Mouse (Mus musculus): Measurements from ENCODE around the gene Trim26.
"Not testable (repeated sequence)": the region's sequence is repeated elsewhere in the genome, so short reads cannot be mapped to it uniquely, and the experiment has no call there.

Gene Trim26

DNA sequence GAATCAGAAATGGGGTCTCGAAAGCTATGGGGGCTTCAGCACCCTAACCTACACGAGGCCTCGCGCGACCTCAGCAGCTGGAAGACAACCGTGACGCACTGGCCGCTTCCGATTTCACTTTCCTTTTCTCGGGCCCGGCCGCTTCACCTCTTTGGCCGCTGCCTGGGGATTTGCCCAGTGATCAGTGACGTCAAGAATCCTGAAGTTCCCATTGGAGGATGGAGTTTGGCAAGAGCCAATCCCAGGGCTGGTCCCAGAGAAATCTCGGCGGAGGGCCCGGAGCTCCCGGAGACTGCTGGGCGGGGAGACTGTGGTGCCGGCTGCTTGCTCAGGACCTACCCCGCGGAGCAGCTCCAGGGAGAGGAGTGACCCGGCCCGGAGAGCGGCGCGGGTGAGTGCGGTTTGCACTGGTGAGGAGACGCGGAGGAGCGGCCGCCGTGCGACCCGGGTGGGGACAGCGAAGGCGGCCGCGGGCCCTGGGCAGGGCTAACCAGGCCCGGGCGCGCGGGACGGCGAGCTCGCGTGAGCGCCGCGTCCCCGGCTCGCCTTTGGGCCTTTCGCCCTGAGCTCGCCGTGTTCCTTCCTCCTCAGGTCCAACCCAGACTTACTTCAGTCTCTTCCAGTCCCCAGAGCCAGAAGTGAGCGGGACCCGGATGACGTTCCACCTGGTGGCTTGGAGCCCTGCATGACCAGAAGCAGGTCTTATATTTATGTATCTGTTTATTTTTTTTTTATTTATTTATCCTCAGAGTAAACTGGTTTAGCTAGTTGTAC, at the start of gene Trim26:
Gene Trim26, plus strand, starts transcription at position 261 of the 774 bp plus-strand sequence.
- DNase-seq (ENCODE audit: extremely low spot score, low read depth, low spot score): peak; percentile 95

DNA sequence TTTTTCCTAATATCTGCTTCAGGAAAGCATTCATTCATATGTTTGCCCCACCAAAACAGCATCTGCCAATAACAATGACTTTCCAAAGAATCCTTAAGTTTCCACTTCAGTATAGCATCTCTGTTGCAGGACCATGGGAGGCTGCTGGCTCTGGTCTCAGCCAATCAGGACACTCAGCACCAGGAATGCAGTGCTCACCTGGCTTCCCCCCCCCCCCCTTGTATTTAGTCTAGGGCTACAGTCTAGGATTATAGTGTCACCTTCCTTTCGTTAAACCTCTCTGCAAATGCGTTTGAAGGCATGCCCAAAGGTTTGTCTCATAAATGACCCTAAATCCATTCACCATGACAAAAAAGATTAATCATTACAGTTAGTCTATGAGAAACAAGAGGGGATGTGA, 48.6 kb upstream of the Trim26 start:
- DNase-seq (ENCODE audit: extremely low spot score, low read depth, low spot score): no peak

DNA sequence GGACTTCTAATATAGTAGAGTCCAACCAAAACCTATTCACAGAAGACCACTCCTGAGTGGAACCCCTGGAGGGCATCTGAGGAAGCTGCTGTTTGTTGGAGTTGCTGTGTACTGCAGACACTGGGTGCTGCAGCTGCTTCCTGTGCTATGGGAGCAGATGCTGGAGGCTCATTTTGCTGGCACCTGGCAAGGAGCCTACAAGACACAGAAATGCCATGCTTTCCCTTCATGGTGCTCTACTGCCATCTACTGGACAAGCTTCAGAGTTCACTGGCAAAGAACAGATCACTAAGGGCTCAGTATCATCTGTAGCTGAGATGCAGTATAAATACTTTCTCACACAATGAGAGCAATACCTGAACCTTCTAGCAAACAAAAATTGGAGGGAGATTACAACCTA, 48.1 kb upstream of the Trim26 start:
- DNase-seq (ENCODE audit: extremely low spot score, low read depth, low spot score): peak; percentile 39

DNA sequence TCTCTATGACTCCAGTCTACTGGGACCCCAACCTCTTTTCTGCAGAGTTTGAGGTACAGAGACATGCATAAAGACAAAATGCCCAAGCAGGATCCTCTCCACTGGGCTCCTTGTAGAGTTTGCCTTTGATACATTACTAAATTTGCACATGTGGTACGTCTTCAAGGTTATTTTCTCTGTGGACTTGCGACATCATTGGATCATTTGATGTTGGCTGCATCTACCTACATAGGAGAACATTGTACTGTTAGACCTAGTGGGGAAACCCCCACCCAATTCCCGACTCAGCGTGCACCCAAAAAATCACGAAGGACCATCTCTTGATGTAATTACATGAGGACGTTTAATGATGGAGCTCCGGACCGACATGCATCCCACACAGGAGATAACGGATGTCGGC, 37.4 kb upstream of the Trim26 start:
- DNase-seq (ENCODE audit: extremely low spot score, low read depth, low spot score): no peak

DNA sequence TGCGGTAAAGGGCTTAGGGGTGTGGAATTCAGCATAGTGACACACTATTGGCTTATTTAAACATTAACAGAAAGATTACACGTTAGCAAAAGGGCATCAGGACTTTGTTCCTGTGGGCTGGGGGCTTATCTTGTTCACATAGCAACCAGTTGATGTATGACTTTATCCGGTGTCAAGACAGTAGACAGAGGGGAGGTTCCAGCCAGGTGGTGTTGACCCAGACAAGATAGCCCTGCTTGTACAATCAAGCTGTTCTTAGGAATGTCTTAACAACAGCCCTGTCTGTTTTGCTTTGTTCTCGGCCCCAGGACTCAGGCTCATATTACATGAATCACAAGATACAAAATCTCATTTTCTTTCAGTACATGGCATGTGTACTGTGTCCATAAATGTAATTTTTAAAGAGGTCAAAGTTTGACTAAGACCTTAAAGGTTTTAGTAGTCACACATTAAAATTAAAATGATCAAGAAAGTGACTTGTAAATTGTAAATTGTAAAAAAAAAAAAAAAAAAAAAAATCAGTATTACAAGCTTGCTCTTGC, 36.9 kb upstream of the Trim26 start:
- DNase-seq (ENCODE audit: extremely low spot score, low read depth, low spot score): not testable (repeated sequence)

DNA sequence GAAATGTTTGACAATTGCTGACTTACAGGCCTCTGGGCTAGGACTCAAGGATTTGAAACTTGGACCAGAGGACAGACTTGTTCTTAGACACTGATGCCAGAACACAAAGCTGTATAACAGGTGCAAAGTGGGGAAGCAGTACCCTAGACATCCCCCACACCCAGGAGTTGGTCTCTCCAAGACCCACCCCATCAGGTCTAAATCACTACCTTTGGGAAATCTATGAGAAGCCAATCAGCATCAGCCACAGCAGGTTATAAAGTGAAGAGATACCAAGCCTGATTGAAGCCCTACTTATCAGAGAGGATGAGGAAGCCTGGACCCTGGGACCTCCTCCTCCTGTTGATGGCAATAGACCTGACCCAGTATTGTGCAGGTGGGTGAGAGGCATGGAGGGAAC, 25.1 kb upstream of the Trim26 start, which contains the start of gene H2-M10.6:
Gene H2-M10.6, plus strand, starts transcription at position 301 of the 400 bp plus-strand sequence.
- DNase-seq (ENCODE audit: extremely low spot score, low read depth, low spot score): no peak

DNA sequence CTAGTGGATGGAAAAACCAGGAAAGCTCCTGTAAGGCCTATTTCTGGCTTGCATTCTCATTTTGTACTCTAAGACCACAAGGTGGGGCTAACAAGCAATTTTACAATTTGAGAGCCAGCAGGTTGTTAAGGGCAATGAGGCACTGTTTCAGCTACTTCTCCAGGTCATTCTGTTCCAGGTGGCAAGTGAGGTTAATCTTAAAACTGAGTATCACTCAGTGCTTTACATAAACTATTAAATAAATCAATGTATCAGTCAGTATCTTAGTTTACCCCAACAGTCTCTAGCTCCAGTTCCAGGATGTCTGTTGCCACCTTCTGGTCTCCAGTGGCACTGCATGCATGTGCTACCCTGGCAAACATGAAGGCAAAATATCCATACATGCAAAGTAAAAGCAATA, 12.9 kb upstream of the Trim26 start:
- no peak for DNase-seq (ENCODE audit: extremely low spot score, low read depth, low spot score)

DNA sequence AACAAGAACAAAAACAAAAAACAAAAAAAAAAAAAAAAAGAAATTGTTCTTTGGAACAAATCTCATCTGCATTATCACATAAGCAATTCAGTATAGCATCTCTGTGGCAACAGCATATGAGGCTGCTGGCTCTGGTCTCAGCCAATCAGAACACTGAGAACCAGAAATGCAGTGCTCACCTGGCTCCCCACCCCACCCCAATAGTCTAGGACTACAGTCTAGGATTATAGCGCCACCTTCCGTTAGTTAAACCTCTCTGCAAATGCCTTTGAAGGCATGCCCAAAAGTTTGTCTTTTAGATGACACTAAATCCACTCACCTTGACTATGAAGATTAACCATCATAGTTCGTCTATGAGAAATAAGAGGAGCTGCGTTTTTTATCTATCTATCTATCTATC, 11.4 kb upstream of the Trim26 start:
- DNase-seq (ENCODE audit: extremely low spot score, low read depth, low spot score): no peak

DNA sequence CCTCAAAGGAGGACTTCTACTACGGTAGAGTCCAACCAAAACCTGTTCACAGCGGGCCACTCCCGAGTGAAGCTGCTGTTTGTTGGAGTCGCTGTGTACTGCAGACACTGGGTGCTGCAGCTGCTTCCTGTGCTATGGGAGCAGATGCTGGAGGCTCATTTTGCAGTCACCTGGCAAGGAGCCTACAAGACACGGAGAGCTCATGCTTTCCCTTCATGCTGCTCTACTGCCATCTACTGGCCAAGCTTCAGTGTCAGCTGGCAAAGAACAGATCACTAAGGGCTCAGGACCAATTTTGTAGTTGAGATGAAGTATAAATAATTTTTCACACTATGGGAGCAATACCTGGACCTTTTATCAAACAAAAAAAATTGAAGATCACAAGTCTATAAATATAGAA, 10.9 kb upstream of the Trim26 start:
- DNase-seq (ENCODE audit: extremely low spot score, low read depth, low spot score): not testable (repeated sequence)

DNA sequence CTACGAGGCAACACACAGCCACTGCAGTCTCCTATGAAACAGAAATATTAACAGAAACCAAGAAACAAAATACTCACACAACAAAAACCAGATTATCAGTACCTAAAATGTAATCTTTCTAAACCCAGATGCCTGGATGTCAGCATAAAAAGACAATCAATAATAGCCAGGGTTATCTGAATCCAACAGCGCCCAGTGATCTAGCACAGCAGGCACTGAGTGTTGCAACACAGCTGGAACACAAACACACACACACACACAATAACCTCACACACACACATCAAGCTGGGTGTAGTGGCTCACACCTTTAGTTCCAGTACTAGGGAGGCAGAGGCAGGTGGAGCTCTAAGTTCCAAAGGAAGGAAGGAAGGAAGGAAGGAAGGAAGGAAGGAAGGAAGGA, 8.4 kb upstream of the Trim26 start:
- no peak for DNase-seq (ENCODE audit: extremely low spot score, low read depth, low spot score)

DNA sequence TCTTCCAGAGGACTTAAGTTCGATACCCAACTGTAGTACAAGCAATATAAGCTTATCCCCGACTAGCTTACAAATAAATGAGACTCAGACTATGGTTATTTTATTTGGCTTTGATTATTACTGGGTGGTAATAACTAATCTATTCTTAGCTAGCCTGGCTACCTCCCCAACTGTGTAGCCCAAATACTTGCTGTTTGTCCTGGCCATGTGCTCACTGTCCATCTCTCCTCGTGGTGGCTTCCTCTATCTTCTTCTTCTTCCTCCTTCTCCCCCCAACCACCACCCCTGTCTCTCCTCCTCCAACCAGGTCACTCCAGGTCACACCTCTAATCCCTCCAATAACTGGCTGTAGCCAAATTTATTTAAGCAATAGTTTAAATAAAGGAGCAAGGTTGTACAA, 6.5 kb upstream of the Trim26 start:
- DNase-seq (ENCODE audit: extremely low spot score, low read depth, low spot score): no peak

DNA sequence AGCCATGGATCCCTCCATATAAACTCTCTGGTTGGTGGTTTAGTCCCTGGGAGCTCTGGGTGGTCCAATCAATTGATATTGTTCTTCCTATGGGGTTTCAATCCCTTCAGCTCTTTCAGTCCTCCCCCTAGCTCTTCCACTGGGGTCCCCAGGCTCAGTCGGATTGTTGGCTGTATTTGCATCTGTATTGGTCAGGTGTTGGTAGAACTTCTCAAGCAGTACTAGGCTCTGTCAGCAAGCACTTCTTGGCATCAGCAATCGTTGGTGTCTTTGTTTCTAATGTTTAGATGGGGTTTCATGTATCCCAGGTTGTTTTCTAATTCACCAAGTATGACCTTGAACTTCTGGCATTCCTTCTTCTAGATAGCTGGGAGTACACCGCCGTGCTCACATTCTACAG, 4.2 kb upstream of the Trim26 start:
- DNase-seq (ENCODE audit: extremely low spot score, low read depth, low spot score): no peak

DNA sequence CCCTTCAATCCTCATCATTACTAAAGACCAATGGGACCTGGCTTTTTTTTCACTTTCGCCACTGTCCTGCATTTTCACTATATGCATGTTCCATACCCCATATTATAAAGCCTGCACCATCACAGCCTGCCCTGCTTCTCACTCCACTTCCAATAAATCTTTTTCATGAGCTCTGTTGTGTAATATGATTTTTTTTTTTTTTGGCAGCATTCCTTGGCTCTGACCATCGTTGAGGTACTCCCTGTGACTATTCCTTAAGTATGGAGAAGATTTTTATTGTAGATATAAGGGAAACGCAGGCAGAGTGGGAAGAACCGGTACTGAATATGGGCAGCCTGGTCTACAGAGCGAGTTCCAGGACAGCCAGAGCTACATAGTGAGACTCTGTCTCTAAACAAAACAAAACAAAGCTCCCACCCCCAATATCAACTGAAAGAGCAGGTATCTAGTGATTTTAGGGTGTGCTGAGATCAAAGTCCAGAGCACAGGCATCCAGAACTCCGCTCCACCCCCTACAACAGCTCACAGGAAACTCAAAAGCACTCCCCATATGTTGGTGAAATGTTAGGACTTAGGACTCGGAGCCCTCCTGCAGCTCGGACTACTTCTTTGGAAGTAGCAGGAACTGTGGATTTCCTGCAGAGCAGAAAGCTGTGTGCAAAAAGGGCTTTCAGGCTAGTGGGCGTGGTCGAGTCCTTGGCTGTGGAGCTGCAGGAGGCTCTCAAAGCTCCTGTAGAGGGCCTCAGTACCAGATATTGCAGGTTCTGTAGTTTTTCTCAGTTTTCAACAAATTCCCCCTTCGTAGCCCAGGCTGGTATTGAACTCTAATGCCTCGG, 1.1 kb upstream of the Trim26 start:
- no peak for DNase-seq (ENCODE audit: extremely low spot score, low read depth, low spot score)

DNA sequence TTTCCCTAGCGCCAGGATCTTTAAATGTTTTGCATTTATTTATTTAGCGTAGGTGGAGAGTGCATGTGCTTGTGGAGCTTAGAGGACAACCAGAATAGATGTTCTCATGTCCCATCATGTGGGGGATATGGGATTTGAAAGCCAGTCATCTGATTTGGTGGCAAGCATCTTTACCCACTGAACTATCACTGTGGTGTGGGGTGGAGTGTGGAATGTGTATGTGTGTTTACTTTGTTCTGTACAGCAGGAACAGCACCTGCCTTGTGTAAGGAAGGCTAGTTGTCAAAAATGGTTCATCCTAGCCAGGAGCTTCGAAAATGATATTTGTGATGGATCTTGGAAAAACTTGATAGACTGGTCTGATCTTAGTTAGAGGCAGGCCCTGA, 514 bp upstream of the Trim26 start:
- no peak for DNase-seq (ENCODE audit: extremely low spot score, low read depth, low spot score)

DNA sequence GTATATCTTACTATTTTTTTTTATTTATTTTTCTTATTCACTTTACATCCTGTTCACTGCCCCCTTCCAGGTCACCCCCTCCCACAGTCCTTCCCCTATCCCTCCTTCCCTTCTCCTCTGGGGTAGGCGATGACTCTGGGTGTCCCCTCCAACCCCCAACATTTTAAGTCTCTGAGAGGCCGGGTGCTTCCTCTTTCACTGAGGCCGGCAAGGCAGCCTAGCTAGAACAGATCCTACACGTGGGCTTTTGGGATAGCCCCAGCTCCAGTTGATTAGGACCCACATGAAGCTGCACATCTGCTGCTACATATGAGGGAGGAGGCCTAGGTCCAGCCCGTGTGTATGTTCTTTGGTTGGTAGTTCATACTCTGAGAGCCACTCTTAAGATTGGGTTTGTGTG, 2.1 kb downstream of the Trim26 start:
- no peak for DNase-seq (ENCODE audit: extremely low spot score, low read depth, low spot score)

DNA sequence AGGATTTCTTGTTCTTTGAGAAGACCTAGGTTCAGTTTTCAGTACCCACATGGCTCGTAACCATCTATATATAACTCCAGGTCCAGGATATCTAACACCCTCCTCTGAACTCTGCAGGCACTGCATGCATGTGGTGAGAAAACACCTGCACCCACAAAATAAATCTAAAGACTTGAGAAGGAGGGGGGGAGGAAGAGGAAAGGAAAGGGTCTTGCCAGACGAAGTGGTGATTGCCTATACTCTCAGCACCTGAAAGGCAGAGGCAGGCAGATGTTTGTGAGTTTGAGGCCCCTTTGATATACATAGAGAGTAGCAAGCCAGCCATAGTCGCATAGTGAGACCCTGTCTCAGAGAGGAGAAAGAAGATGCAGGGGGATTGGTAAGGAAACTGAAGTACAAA, 3.0 kb downstream of the Trim26 start:
- DNase-seq (ENCODE audit: extremely low spot score, low read depth, low spot score): no peak

DNA sequence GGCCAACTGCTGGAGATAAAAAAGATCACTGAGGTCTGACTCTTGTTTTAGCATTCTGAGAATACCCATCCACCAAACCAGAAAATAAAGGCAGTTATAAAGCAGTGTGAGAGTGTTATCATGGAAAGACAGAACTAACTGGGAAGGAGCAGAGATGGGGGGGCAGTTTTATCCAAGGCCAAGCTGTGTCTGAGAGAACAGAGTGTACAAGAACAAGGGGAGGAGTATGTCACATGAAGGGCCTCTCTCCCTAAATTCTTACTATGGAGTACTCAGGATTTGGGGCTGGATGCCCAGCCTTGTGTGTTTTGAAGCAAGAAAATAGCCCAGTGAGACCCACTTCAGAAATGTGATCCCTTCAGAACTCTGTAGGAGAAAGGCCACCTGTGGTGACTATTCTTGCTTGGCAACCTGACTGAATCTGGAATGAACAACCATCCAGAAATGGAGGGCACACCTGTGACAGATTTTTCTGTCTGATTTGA, 4.1 kb downstream of the Trim26 start:
- no peak for DNase-seq (ENCODE audit: extremely low spot score, low read depth, low spot score)

DNA sequence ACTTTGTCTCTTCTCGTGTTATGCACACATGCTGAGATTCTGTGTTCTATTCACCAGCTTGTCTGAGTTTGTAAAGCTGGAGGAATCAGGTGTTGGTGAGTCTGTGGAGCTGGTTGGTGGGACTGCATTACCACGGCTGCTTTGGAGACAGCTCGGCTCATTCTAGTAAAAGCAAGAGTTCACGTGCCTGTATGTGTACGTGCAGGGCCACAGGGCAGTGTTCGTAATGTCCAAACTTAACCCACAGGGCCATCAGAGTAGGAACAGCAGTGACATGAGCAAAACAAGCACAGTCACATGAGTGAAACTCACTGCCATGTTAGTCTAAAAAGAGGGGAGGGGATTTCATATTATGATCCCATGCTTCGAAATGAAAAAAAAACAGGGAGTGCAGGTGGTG, 6.8 kb downstream of the Trim26 start:
- no peak for DNase-seq (ENCODE audit: extremely low spot score, low read depth, low spot score)

DNA sequence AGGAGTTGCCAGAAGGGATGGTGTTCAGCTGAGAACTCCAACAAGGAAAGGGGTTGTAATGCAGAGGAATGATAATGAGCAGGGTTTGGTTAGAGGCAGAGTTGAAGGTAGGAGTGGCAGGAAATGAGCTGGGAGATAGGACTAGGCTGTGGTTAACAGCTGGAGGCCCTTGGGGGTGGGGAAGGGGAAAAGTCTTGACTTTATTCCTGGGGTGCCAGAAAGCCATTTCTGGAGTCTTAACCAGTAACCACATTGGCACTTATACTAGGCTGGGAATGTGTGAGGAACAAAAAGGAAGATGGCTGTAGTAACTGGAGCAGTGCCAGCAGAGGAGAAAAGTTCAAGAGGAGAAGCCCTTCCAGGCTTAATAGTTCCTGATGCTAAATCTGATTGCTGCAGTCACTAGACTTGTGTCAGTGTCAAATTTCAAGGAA, 7.4 kb downstream of the Trim26 start:
- DNase-seq (ENCODE audit: extremely low spot score, low read depth, low spot score): no peak

DNA sequence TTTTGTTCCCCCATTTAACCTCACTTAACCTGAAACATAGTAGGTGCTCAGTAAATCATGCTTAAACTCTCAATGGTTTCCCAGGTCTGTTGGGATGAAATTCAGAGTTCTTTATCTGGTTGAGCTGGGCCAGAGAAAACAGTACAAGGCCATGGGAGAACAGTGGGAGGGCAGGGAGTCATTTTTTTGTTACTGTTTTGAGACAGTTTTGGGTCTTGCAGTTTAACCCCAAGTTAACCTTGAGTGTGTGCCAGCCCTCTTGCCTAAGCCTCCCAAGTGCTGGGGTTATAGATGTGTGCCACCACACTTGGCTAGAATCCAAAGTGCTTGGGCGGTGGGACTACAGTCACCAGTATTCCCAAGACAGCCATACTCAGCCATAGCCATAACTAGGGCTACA, 7.8 kb downstream of the Trim26 start:
- DNase-seq (ENCODE audit: extremely low spot score, low read depth, low spot score): no peak

DNA sequence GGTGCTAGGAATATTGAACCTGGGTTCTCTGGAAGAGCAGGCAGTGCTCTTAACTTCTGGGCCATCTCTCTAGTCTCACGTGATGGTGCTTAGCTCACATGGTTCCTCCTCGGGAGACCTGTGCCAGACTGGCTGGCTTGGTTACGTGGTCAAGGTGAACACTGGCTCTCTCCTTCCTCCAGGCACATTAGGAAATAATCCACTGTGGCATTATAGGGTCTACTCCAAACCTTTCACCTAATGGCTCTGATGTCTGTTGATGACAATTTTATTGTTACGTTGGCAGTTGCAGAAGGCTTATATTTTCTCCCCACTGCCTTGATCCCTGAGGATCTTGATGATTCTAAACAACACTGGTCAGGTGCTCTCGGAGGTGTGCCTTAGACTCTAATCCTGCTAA, 12.0 kb downstream of the Trim26 start:
- DNase-seq (ENCODE audit: extremely low spot score, low read depth, low spot score): no peak

DNA sequence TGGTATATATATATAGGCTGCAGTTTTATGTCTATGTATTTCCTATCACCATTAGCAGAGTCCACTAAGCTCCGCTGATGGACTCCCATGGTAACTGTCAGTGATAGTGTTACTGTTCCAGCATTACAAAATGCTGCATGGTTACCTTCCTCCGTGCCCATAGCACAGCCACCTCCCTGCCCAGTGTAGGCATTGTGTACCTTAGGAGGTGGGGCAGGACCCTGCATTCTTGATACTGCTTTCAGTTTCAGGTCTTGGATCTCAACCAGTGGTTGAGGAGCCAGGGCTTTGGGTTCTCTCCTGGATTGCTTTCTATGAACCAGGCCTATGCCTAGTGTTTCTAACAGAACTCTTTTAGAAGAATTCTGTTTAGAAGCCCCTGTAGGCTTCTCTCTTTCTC, 13.1 kb downstream of the Trim26 start:
- no peak for DNase-seq (ENCODE audit: extremely low spot score, low read depth, low spot score)
